Mouse (Mus musculus): ENCODE measurements around the gene Myo5c. TPM values are rescaled to one million over a fixed set of nuclear protein-coding genes. Genes with fewer than 3 reads are reported as not detected.

Gene Myo5c
- polyA plus RNA-seq, 1 experiment from 2014 or later = 0.85 TPM

- no peak overlapping the region for H3K27ac ChIP-seq (ENCODE audit: low read depth, low read length)
- no peaks in the 10 kb centered on the region for H3K9me3 ChIP-seq (ENCODE audit: control insufficient read depth, low read length)
- no peaks in the 10 kb centered on the region for H3K27me3 ChIP-seq (replicated peaks; ENCODE audit: control insufficient read depth, insufficient read depth, low read length)
- no peaks in the 10 kb centered on the region for H3K4me1 ChIP-seq (replicated peaks; ENCODE audit: control insufficient read depth, insufficient read depth, low read length)
- WGBS = 74% methylated on average over 4 of the region's 4 CpGs
- H3K36me3 ChIP-seq (ENCODE audit: control insufficient read depth, insufficient read depth, low read length) = no peaks in the 10 kb centered on the region
- H3K9ac ChIP-seq (ENCODE audit: low read depth, low read length) = no peak overlapping the region
- no peak for ATAC-seq (replicated peaks; ENCODE audit: low FRiP score)
- H3K4me3 ChIP-seq (ENCODE audit: low read depth, low read length) = no peak overlapping the region
- no peak overlapping the region for H3K4me2 ChIP-seq
- no peak for DNase-seq (ENCODE audit: low spot score)
Observed at GRCm38 (mm10) chr9:75342433-75342832, 110.6 kb downstream of the Myo5c start.

GRCm38 (mm10) chr9:75347458-75347857 is 115.6 kb downstream of the Myo5c start, which contains the start of gene Bcl2l10:
Gene Bcl2l10 (plus strand): TSS chr9:75347758.
- Histone ChIP-seq H3K4me3 (ENCODE audit: low read depth, low read length) (no peak within 1 kb of the TSS), H3K9ac (ENCODE audit: low read depth, low read length) (no peak within 1 kb of the TSS), H3K4me1 (replicated peaks; ENCODE audit: control insufficient read depth, insufficient read depth, low read length) (no peaks in the 10 kb centered on the region), H3K4me2 (no peak within 1 kb of the TSS), H3K9me3 (ENCODE audit: control insufficient read depth, low read length) (no peaks in the 10 kb centered on the region), H3K27me3 (replicated peaks; ENCODE audit: control insufficient read depth, insufficient read depth, low read length) (no peaks in the 10 kb centered on the region), H3K36me3 (ENCODE audit: control insufficient read depth, insufficient read depth, low read length) (no peaks in the 10 kb centered on the region), H3K27ac (ENCODE audit: low read depth, low read length) (no peak within 1 kb of the TSS)
- ATAC-seq (replicated peaks; ENCODE audit: low FRiP score) (no peak), DNase-seq (ENCODE audit: low spot score) (no peak)
- 95% methylated on average over 5 of the region's 5 CpGs for whole genome bisulfite sequencing

- no peaks in the 10 kb centered on the region for H3K9me3 ChIP-seq (ENCODE audit: control insufficient read depth, low read length)
- whole genome bisulfite sequencing = 90% methylated on average over 17 of the region's 17 CpGs
- no peak overlapping the region for H3K27ac ChIP-seq (ENCODE audit: low read depth, low read length)
- DNase-seq (ENCODE audit: low spot score) (no peak), ATAC-seq (replicated peaks; ENCODE audit: low FRiP score) (no peak)
- no peaks in the 10 kb centered on the region for H3K36me3 ChIP-seq (ENCODE audit: control insufficient read depth, insufficient read depth, low read length)
- no peaks in the 10 kb centered on the region for H3K27me3 ChIP-seq (replicated peaks; ENCODE audit: control insufficient read depth, insufficient read depth, low read length)
- no peak overlapping the region for H3K4me2 ChIP-seq
- no peak overlapping the region for H3K4me3 ChIP-seq (ENCODE audit: low read depth, low read length)
- no peaks in the 10 kb centered on the region for H3K4me1 ChIP-seq (replicated peaks; ENCODE audit: control insufficient read depth, insufficient read depth, low read length)
- H3K9ac ChIP-seq (ENCODE audit: low read depth, low read length) = no peak overlapping the region
Observed at GRCm38 (mm10) chr9:75348066-75348465, 116.2 kb downstream of the Myo5c start.

GRCm38 (mm10) chr9:75348641-75349040 is 116.8 kb downstream of the Myo5c start:
- WGBS = 76% methylated on average over 3 of the region's 3 CpGs
- Histone ChIP-seq H3K4me1 (replicated peaks; ENCODE audit: control insufficient read depth, insufficient read depth, low read length) (no peaks in the 10 kb centered on the region), H3K36me3 (ENCODE audit: control insufficient read depth, insufficient read depth, low read length) (no peaks in the 10 kb centered on the region), H3K4me3 (ENCODE audit: low read depth, low read length) (no peak overlapping the region), H3K9ac (ENCODE audit: low read depth, low read length) (no peak overlapping the region), H3K9me3 (ENCODE audit: control insufficient read depth, low read length) (no peaks in the 10 kb centered on the region), H3K4me2 (no peak overlapping the region), H3K27me3 (replicated peaks; ENCODE audit: control insufficient read depth, insufficient read depth, low read length) (no peaks in the 10 kb centered on the region), H3K27ac (ENCODE audit: low read depth, low read length) (no peak overlapping the region)
- no peak for ATAC-seq (replicated peaks; ENCODE audit: low FRiP score)
- DNase-seq (ENCODE audit: low spot score) = no peak

GRCm38 (mm10) chr9:75353094-75353493 is 121.3 kb downstream of the Myo5c start:
- H3K4me1 ChIP-seq (replicated peaks; ENCODE audit: control insufficient read depth, insufficient read depth, low read length) = no peaks in the 10 kb centered on the region
- no peak for ATAC-seq (replicated peaks; ENCODE audit: low FRiP score)
- no peak for DNase-seq (ENCODE audit: low spot score)
- H3K4me2 ChIP-seq = no peak overlapping the region
- no peaks in the 10 kb centered on the region for H3K27me3 ChIP-seq (replicated peaks; ENCODE audit: control insufficient read depth, insufficient read depth, low read length)
- H3K9ac ChIP-seq (ENCODE audit: low read depth, low read length) = no peak overlapping the region
- no peaks in the 10 kb centered on the region for H3K36me3 ChIP-seq (ENCODE audit: control insufficient read depth, insufficient read depth, low read length)
- no peak overlapping the region for H3K27ac ChIP-seq (ENCODE audit: low read depth, low read length)
- H3K9me3 ChIP-seq (ENCODE audit: control insufficient read depth, low read length) = no peaks in the 10 kb centered on the region
- H3K4me3 ChIP-seq (ENCODE audit: low read depth, low read length) = no peak overlapping the region
- 81% methylated on average over 8 of the region's 8 CpGs for WGBS

Other genes with a start within 250 kb of the Myo5c start
- gene Arpp19, start 194.4 kb upstream of the Myo5c start, polyA plus RNA-seq (2014; fragmentation: Nextera tagmentation; extraction: Ambion mirVana) = 322 and 335 TPM in 2 replicates
- gene Myo5a, start 161.0 kb upstream of the Myo5c start, polyA plus RNA-seq (2014; fragmentation: Nextera tagmentation; extraction: Ambion mirVana) = 7.0 and 7.5 TPM in 2 replicates
- gene Gnb5, start 74.3 kb downstream of the Myo5c start, polyA plus RNA-seq (2014; fragmentation: Nextera tagmentation; extraction: Ambion mirVana) = 8.6 and 9.2 TPM in 2 replicates
- not detected in 2 replicates for gene Bcl2l10, start 115.7 kb downstream of the Myo5c start, polyA plus RNA-seq (2014; fragmentation: Nextera tagmentation; extraction: Ambion mirVana)
- gene Mapk6, start 178.0 kb downstream of the Myo5c start, polyA plus RNA-seq (2014; fragmentation: Nextera tagmentation; extraction: Ambion mirVana) = 61.0 and 64.4 TPM in 2 replicates
- gene Leo1, start 209.5 kb downstream of the Myo5c start, polyA plus RNA-seq (2014; fragmentation: Nextera tagmentation; extraction: Ambion mirVana) = 39.0 and 39.4 TPM in 2 replicates